Mouse (Mus musculus): ENCODE data around the gene Twnk.

Gene Twnk

DNA sequence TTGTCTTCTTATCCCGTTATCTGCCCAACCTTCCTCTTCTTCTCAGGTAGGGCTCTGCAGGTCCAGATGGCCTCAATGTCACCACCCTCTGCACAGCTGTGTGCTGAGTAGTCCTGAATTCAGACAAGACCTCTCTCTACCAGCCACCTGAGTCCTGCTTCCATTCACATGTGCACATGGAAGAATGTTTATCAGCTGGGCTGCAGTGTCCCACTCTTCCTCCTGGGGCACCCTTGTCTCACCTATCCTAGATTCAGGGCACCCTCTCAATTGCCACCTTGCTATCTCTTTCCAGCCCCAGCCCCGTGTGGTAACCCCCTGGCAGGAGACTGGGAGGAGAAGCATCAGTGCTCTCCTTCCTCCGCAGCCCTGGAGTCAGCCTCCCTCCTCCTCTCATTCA, 3.2 kb upstream of the Twnk start:
- in situ Hi-C loops (cut with MboI), result no loop called here

DNA sequence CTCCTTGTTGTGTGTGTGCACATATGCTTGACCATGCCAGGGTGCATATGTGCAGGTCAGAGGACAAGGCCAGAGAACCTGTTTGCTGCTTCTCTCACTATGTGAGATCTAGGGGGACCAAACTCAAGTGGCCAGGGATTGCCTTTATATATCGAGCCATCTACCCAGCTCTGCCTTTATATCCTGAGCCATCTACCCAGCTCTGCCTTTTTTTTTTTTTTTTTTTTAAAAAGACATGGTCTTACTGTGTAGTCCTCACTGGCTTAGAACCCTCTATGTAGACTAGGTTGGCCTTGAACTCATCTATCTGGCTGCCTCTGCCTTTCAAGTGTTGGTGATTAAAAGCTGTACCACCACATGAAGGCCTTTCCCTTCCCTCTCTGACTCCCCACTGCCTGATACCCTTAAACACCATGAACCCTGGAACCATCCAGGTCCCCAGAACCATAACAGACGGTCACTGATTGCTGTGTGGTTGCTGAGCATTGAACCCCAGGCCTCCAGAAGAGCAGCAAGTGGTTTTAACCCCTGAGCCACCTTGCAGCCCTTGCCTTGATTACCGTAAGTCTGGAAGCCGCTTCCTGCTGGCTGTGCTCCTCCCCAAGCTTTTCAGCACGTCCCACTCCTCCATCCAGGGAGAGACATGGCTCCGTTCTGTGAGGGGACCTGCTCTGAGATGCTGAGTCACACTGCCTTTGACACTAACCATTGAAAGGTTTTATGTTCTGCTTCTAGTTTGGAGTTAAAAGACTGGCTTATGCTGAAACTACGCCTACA, 1.5 kb upstream of the Twnk start:
- in situ Hi-C loops (cut with MboI), result no loop called here

DNA sequence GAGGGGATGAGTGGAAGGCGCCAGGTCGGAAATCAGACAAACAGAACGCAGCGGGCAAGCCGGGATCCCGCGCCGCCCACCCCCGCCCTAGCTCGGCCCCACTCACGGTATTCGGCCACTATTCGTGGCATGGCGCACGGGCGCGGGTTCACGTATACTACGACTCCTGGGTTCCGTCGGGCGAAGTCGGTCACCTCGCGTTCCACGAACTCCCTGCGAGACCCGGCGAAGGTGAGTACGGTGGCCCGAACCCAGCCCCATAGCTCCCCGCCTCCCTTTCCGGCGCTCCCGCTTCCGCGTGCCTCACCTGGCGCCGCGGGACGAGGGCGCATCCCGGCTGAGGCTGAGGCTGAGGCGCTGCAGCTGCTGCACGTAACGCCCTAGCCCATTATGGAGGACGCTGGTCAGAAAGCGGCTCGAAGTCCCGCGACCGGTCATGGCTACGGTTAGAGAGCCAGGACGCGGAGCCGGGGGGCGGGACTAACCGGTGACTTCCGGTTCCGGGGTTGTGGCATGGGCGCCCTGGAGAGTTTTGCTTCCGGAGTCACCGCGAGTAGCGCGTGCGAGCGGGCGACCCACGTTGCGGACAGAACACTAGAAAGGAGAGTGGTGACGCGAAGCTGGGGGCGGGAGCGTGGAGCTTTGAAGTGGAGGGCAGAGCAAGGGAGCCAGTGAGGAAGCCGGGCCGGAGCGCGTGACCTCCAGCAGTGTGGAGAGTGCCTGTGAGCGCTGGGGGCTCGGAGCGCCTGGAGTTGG, 672 bp downstream of the Twnk start, which contains the start of gene Mrpl43:
Mrpl43 (minus strand) TSS at position 486 of the 756 bp plus-strand sequence.
- in situ Hi-C loops (cut with MboI), result no loop called here

DNA sequence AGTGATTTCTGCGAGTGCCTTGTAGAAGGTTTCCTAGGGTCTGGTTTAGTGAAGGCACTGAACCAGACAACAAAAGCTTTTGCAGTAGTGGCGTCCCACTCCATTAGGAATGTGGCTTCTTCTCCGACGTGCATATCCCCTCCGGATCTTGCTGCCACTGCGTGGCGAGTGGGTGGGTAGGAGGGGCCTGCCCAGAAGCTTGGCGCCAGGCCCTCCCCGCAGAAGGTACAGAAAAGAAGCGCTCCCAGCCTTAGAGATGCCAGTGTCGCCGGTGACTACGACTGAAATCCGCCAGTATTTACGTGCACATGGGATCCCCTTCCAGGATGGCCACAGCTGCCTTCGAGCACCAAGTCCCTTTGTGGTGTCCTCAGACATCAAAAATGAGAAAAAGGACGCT, 1.6 kb downstream of the Twnk start:
- in situ Hi-C loops (cut with MboI), result no loop called here

DNA sequence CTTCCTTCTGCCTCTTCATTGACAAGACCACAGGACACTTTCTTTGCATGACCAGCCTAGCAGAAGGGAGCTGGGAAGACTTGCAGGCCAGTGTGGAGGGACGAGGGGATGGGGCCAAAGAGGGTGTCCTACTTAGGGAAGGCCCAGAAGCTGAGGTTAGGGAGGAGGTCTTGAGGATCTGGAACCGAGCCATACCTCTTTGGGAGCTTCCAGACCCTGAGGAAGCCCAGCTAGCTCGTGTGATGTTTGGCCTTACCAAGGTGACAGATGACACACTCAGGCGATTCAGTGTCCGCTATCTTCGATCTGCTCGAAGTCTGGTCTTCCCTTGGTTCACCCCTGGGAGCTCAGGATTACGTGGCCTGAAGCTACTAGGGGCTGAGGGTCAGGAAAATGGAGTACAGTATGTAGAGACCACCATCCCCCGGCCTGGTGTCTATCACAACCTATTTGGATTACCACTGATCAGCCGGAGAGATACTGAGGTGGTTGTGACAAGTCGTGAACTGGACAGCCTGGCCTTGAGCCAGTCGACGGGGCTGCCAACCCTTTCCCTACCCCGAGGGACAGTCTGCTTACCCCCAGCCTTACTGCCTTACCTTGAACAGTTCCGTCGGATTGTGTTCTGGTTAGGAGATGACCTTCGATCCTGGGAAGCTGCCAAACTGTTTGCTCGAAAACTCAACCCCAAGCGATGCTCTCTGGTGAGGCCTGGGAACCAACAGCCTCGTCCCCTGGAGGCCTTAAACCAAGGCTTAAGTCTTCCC, 2.1 kb downstream of the Twnk start:
- in situ Hi-C loops (cut with MboI), result no loop called here

DNA sequence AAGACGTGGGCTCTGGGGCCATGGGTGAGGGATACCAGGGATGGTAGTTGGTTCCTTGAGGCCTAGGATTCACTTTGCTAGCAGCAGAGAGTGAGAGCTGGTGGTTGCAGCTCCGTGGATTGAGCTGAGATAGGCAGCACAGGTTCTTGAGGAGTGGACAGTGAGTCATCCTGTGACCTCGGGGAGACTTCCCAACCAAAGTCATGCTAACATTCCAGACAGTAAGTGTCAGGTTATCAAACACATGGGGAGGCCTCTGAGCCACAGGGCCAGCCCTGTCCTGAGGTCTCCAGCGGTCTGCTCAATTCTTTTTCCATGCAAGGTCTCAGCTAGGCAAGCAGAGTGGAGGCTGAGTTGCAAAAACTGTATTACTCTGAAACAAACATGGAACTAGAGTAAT, 5.2 kb downstream of the Twnk start:
- in situ Hi-C loops (cut with MboI), result no loop called here

DNA sequence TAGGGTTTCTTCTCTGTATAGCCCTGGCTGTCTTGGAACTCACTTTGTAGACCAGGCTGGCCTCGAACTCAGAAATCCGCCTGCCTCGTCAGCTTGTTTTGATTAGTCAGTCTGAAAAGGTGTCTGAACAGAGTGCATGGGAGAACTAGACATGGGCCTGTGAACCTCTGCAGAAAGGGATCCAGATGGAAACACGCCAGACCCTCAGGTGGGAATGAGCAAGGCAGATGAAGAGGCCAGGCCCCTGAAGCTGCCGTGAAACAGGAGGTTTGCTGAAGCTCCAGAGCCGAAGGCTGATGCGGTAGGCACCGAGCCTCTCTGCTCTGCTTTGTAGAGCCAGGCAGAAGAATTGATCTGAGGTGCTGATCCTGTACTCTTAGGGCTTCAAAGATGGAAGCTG, 6.8 kb downstream of the Twnk start:
- in situ Hi-C loops (cut with MboI), result no loop called here

DNA sequence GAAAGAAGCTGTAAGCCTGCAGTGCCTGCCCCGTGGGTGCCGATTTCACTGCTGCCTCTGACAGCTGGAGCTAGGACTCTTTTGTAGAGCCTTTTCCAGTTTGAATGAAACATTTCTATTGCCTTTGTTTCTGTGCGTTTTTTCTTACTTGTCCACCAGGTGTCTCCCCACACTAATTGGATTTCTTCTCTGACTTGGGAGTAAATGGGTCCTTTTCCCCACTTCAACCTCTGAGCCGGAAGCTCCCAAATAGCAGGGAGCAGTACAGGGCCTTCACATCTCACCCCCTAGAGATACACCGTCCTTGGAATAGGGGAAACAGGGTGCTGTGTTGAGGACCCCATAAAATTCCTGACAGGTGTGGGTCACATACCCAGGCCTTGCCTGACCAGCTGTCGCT, 7.2 kb downstream of the Twnk start:
- in situ Hi-C loops (cut with MboI), result no loop called here

DNA sequence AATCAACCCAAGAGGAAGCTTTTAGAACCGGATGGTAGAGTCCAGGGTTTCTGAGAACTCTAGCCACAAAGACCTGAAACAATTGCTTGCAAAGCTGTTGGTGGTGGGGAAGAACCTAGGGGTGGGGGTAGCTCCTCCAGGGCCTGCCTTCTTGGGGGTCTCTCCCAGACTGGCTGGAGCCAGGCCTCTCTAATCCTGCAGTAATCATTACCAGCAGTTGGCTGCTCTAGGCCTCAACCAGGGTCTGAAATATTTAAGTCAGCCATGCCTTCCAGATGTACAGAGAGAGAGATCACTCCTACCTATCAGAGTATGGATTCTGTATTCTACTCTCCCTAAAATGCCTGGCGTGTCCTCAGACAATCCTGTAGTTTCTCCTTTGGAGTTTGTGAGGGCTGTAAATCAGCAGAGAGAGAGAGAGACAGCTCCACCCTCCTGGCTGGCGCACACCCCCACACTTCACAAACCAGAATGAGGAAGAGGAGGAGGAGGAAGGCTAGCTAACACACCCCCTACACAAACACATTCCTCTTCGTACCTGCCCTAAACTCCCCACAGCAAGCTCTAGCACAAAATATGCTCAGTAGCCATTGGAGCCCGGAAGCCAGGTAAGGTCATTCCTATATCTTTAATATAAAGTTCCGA, 8.2 kb downstream of the Twnk start:
- in situ Hi-C loops (cut with MboI), result no loop called here

DNA sequence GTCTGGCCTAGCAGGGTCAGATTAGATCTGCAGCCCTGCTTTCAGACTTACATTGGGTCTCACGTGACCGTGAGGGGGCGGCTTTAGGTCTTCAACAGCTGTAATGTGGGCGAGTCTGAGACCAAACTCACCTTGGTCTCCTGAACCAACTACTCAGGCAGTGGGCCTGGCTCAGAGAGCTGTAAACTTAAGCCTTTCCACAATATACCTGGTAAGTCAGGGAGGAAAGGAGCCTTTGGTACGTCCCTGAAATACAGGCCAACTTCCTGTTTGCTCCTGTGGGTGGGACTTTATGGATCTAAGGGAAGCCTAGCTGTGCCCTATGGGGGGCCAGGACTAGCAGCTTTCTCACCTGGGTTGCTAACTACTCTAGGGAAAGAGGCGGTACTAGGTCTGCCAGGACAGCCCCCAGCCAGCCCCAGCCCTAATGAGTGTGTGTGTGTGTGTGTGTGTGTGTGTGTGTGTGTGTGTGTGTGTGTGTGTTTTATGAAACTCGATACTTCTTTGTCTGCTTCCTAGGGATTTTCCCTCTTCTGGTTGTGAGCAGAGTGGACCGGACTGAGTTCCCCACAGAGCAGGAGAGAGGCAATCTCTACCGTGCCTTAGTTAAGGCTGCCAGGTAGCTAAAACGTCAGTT, 9.0 kb downstream of the Twnk start, which contains the start of gene Lzts2:
Lzts2 (plus strand) TSS at position 80 of the 637 bp plus-strand sequence.
- in situ Hi-C loops (cut with MboI), result no loop called here

DNA sequence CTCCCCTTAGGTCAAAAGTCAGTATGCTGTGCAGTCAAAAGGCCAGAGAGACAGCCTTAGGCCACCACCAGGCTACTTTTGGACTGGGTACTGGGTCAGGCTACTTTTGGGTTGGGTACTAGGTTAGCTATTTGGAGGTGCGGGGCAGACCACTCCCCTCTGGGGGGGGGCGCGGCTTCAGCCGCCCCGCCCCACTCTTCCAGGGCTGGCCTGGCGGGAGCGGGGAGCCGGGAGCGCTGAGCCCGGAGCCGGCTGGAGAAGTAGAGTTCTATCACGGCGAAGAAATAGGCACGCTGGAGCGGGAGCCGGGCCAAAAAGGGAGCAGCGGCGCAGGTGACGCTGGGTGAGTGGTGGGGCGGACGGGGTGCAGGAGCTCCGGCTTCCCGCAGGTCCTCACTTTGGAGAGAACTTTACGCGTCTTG, 9.5 kb downstream of the Twnk start:
- in situ Hi-C loops (cut with MboI), result no loop called here

DNA sequence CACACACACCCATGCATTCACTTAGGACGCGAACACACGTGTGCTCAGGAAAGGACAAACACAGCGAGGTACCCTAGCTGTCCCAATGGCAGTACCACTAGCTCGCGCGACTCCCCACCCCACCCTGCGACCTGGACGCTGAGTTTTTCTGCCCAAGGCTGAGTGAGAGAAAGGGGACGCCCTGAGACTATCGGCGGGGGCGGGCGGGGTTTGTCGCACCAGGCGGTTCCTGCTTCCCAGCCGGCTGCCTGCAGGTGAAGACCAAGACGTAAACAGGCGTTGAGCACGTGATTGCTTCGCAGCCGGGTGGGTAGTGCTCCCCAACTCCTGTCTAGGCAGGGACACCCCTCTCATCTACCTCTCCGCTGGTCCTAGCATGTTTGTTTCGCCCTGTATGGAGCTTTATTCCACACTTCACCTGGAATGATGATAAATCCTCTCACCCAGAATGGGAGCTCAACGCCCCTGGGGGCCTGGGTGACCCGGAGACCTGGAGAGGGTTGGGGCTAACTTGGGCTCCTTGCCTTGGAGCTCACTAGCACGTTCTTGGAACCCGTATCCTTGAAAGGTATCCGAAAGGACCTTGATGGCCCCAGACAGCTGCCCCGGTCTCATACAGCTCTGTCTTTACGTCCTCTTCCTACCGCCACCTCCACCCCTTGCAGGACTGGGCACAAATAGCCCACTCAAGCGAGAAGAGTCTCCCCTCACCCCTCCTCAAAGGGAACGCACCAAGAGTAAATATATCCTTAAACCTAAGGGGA, 10.2 kb downstream of the Twnk start:
- in situ Hi-C loops (cut with MboI), result no loop called here

DNA sequence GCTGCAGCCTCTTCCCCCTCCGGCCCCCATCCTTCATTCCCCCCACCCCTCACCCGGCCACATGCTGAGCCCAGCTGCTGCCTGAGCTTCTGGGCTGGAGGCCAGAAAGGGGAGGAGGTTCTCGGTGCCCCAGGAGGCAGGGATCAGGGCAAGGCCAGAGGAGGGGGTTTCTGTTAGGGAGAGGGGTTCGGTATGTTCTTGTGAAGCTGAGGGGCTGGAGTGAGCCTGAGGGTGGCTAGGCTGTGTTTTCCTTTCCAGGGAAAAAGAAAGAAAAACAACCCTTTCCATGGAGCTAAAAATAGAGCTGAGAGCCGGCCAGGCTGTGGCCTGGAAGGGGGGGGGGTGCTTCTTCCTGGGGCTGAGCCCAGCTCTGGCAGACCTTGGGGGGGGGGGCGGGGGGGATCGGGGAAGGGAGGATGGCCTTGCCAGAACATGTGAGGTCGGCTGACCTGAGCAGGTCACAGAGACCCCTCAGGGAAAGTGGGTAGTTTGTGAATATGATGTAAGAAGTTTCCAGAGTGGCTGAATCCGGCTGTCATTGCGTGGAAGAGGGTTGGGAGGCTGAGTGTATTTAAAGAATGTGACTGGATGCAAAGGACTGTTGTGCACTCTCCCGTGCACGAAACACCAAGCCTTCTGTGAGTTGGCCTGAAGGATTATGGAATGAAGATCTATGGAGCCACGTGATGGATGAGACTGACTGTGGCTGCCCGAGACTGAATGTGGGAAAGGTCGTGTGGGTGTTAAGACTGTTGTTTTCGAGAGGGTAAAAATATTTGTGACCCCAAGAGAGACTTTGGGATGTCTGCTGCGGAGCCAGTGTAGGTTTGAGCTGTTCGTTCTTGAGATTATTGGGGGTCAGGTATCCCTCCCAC, 11.1 kb downstream of the Twnk start:
- in situ Hi-C loops (cut with MboI), result no loop called here

DNA sequence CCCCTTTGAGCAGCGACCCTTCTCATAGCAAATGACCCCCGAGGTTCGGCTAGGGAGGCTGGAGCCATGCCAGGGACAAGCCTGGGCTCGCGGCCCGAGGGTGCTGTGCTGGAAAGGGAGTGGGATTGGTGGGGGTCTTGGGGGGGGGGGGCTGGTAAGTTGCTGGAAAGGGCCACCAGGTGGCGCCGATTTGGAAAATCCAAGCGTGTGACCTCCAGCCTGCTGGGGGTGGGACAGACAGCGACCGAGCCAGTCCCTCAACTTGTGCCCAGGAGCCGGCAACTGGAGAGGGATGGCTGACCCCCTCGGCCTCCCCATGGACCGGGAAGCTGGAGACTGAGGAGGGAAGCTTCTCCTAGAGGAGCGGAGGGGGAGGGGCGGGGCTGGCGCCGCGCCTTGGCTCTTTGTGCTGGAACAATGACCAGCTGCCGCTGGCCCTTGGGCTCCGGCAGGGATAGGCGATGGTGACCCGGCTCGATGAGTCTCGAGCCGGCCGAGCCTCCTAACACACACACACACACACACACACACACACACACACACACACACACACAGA, 11.8 kb downstream of the Twnk start:
- in situ Hi-C loops (cut with MboI), result no loop called here

DNA sequence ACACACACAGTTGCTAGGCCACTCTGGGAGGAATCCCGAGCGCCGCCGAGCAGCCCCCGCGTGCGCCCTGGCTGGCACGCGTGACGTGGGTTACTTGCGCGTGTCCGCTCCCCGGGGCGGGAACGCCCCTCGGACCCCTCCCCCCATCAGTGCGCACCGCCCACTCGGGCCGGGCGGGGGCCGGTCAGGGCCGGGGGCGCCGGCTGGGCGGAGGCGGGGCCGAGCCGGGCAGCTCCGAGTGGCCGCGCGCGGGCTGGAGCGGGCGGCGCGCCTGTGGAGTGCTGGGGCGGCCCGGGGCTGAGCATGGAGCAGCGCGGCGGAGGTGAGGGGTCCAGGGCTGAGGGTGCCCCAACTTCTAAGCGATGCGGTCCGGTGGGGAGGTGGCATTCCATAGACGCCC, 12.4 kb downstream of the Twnk start:
- in situ Hi-C loops (cut with MboI), result no loop called here

DNA sequence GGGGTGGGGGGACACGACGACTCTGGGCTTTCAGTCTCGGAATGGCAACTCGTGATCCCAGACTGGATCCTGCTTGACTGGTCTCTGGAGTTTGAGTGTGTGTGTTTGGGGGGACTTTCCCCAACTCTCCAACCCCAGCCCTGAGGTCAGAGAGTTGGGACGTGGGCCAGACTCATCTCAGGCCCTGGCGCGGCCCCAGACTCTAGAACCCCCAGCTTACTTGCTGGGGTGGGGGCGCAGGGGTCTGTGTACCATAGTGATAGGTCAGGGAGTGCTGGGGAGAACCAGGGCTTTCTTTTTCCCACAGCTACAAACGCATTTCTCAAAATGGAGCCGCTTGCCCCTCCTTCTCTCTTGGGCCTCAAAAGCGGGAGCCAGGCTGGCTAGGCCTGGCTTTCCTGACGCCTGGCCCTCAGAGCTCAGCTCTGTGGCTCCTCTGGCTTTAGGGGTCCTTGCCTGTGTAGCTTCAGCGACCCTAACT, 12.9 kb downstream of the Twnk start:
- in situ Hi-C loops (cut with MboI), result no loop called here

DNA sequence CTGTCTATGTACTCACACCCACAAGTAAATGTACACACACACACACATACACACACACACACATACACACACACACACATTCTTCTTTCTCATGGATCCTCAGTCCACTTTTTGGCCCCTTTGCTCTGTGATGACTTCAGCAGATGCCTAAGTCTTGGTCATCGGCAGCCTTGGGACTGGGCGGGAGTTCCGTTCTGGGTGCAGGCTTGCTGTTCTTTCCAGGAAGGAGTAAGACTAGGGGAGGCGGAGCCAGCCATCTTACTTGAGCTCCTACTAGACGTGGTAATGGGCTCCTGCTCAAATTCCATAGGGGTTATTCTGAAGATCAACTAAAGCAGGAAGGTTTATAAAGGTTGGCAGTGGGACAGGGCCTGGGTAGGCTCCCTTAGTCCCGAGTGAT, 14.9 kb downstream of the Twnk start:
- in situ Hi-C loops (cut with MboI), result no loop called here

DNA sequence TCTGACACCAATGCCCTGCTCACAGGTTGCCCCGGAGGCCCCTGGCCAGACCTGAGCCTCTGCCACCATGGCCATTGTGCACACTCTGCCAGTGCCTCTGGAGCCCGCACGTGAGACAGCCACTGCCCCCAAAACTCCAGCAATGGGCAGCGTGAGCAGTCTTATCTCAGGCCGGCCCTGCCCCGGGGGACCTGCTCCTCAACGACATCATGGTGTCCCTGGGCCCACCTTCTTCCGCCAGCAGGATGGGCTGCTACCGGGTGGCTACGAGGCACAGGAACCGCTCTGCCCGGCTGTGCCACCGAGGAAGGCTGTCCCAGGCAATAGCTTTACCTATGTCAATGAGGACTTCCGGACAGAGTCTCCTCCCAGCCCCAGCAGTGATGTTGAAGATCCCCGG, 15.9 kb downstream of the Twnk start:
- in situ Hi-C loops (cut with MboI), result no loop called here

DNA sequence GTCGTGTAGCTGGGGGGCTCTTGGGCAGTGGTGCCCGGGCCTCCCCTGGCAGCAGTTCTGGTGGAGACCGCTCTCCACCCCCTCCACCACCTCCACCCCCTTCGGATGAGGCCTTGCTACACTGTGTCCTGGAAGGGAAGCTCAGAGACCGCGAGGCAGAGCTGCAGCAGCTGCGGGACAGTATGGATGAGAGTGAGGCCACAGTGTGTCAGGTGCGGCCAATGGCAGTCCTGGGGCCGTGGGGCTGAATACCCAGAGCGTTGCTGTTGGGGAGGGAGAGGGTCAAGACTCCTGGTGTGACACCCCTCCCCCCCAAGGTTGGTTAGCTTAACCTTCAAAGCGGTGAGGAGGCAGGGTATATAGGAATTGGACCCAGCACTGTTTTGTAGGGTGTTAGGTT, 18.5 kb downstream of the Twnk start:
- in situ Hi-C loops (cut with MboI), result no loop called here
